Mouse (Mus musculus): Measurements from ENCODE around the gene Wdr82.

GRCm38 (mm10) chr9:106130250-106130649 is 40.5 kb upstream of the Wdr82 start:
- TF ChIP-seq CTCF (IDR thresholded peaks at IDR 0.05; ENCODE audit: borderline replicate concordance, extremely low read depth, insufficient read depth, insufficient read length) (no peak), POLR2A (IDR thresholded peaks at IDR 0.05; ENCODE audit: borderline replicate concordance, extremely low read depth, insufficient read depth, insufficient read length, poor library complexity, severe bottlenecking) (no peak)

All from brain, embryonic 14.5 days (tissue).